Mouse (Mus musculus) CH12.LX (cell line): ENCODE data around the gene Ttll5.

ENCODE experiments used
- BHLHE40 ChIP-seq: IDR thresholded peaks from 2 replicates; pipeline ENCODE4 v1.6.1; 2011; ENCODE audit warnings: mild to moderate bottlenecking, low read depth, low read length, improper control_type of control experiment
- CHD2 ChIP-seq: IDR thresholded peaks from 2 replicates; pipeline ENCODE4 v1.6.1; 2011; ENCODE audit warnings: low read length, improper control_type of control experiment
- CTCF ChIP-seq, 2 experiments: IDR thresholded peaks in 1 of 2; conservative IDR thresholded peaks in 1 of 2; 2 replicates each; pipeline ENCODE4 v1.5.1; 2011 to 2012; ENCODE audit warnings: low read depth in 2 of 2, low read length in 2 of 2, improper control_type of control experiment in 1 of 2, inconsistent platforms in 1 of 2, mild to moderate bottlenecking in 1 of 2, moderate library complexity in 1 of 2
- E2F4 ChIP-seq: IDR thresholded peaks from 2 replicates; pipeline ENCODE4 v1.6.1; 2011; ENCODE audit warnings: low read depth, low read length, improper control_type of control experiment; ENCODE audit not compliant: insufficient replicate concordance
- EP300 ChIP-seq: IDR thresholded peaks from 2 replicates; pipeline ENCODE4 v1.6.1; 2011; ENCODE audit warnings: low read length, improper control_type of control experiment
- ETS1 ChIP-seq: conservative IDR thresholded peaks from 2 replicates; pipeline ENCODE4 v1.6.1; 2012; ENCODE audit warnings: low read depth, mild to moderate bottlenecking, inconsistent platforms, low read length, improper control_type of control experiment, moderate library complexity
- KAT2A ChIP-seq: IDR thresholded peaks from 2 replicates; pipeline ENCODE4 v1.6.1; 2012; ENCODE audit warnings: low read length, improper control_type of control experiment, inconsistent platforms; ENCODE audit not compliant: insufficient replicate concordance
- NRF1 ChIP-seq: IDR thresholded peaks from 2 replicates; pipeline ENCODE4 v1.6.1; 2014; ENCODE audit warnings: low read depth, mild to moderate bottlenecking, inconsistent platforms, low read length, improper control_type of control experiment, moderate library complexity
- TCF12 ChIP-seq: IDR thresholded peaks from 2 replicates; pipeline ENCODE4 v1.6.1; 2014; ENCODE audit warnings: low read depth, mild to moderate bottlenecking, inconsistent platforms, low read length, improper control_type of control experiment
- USF2 ChIP-seq: conservative IDR thresholded peaks from 2 replicates; pipeline ENCODE4 v1.6.1; 2011; ENCODE audit warnings: low read depth, low read length, improper control_type of control experiment
- ZMIZ1 ChIP-seq: IDR thresholded peaks from 2 replicates; pipeline ENCODE4 v1.6.1; 2012; ENCODE audit warnings: low read depth, mild to moderate bottlenecking, inconsistent platforms, low read length, improper control_type of control experiment

GRCm38 (mm10) chr12:85859511-85860189 lies 35.2 kb downstream of the Ttll5 start:
- TF ChIP-seq ZMIZ1 (no peak), CTCF (conservative IDR thresholded peaks at IDR 0.05 in 1 of 2, IDR thresholded peaks at IDR 0.05 in 1 of 2; ENCODE audit: low read depth in 2 of 2, low read length in 2 of 2) (no peak), USF2 (no peak), BHLHE40 (no peak), EP300 (no peak), ETS1 (no peak), TCF12 (no peak), E2F4 (no peak), CHD2 (no peak), NRF1 (no peak), KAT2A (no peak)
